Mouse (Mus musculus) 3T3-L1 (cell line): ENCODE measurements at regions not wholly inside any gene's neighbourhood (a gene's known extent, or its start where the extent isn't known, plus 50 kb on each side); places are given as distances from the start of the nearest gene placed in this dataset.

Experiments
- DNase-seq: peaks from one replicate; pipeline ENCODE4 v3.0.0-alpha.2; 2015; ENCODE audit warnings: low read depth, low spot score

DNA sequence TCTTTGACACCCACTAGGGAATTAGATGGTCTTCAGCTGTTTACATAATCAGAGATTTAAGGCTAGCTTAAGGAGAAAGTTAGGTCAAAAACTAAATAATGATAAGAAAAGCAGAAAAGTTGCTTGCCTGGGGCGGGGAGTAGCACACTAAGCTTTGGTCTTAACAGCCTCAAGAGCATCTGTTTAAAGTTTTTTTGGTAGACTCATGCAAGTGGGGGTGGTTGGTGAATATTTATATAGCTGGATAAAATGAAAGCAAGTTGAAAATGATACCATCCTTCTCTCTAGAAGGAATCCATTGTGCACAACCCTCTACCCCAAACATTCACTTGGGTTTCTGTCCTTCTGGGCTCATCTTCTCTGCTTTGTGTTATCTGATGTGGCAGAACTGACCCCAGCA, 85.3 kb upstream of the Lifr start:
- no peak for DNase-seq

DNA sequence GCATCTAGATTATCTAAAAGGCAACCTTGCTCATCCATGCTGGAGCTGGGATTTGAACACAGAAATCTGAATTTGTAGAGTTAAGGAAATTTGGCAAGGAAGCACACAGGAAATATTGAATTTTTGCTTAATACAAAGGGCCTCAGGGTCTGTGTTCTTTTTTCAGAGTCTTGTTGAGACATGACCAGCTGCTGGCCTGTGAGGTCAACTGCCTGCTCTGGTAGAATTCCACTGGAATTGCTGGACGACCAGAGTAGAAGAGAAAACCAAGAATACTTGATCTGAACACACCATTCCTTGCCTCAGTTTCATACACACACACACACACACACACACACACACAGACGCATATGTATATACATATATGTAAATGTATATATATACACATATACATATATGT, 84.1 kb upstream of the Lifr start:
- no peak for DNase-seq

DNA sequence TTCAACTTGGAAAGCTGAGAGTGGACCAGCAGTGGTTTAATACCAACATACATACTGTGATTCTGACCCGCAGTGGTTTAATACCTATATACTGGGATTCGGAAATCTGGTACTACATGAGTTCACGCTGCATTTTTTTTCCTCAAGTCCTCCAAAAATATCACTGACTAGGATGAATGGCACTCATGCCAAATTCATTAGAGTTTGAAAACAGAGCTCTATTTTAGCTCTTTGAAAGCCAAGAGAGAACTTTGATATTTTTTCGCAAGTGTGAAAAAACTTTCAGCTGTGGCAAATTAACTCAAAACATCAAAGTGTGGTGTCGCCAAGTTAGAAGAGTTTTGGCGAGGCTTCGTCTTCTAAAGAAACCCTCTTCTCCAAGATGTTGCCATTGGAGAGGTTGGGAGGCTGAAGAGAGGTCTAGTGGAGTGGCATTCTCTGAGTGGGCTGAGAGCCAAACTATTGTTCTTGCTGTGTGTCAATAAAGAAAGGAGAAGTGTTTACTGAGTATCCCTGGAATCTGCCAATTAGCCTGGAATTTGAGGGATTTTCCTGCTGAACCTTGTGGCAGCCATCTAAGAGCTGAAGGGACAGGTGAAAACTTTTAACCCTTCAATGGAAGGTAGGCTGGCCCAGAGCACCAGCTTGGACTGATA, 81.6 kb upstream of the Lifr start:
- no peak for DNase-seq

DNA sequence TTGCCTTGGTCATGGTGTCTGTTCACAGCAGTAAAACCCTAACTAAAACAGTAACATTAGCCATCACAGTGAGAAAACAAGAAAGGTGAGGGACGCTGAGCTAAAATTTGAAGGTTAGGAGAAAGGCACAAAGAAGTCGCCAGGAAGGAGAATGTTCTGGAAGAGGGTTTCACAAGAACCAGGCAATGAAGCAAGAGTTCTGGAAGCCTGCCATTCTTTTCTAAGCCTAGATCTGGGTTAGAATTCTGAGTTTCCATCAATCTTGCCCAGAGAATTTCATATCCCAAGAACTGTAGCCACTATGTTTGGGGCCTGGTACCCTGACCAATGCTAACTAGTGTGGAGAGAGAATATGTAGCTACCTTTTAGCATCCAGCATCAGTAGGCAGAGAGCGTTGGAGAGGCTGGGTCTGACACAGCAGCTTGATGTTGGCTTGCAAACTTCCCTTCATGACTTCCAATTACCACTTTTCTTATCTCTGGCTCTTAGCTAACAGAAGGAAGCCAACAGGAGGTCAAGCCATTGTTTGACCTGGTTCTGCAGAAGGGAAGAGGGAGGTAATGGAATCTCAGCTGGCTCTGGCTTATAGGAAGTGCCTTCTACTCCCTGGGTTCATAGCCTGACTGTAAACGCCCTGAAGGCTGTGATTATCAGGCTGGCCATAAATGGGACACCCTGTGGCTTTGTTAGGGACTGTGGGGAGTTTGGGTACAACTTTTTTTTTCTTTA, 79.3 kb upstream of the Lifr start:
- DNase-seq, result no peak

DNA sequence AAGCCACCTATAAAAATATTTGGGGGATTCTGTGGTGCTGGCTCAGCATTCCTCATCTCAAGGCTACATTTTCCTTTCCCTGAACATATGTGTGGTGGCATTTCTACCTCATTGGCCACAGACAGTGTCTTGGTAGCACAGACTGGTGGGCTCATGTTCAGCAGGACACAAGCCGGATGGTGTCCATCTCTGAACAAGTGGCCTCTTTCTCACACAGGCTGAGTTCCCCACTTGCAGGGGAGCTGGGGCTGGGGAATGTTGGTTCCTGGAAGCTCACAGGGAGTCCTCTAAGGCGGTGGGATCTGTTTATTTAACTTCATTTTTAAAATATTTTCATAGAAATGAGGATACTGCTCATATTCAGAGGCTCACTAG, 78.7 kb upstream of the Lifr start:
- no peak for DNase-seq

DNA sequence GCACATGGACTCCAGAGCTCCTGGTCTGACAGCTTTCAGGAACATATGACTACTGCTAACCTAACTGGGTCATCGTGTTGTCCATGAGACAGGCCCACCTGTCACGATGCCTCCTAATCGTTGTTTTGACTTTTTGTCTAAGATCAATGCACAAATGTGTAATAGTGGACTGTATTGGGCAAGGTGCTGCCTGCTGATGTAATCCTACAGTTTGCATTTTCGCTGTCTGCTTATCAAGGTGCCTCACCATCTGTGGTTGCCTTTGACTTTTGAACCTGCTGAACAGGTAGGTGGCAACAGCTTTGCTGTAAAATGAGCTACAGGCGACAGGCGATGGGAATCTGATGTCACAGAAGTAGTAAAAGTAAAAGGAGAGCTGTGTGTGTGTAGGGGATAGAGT, 78.0 kb upstream of the Lifr start:
- DNase-seq, result no peak

DNA sequence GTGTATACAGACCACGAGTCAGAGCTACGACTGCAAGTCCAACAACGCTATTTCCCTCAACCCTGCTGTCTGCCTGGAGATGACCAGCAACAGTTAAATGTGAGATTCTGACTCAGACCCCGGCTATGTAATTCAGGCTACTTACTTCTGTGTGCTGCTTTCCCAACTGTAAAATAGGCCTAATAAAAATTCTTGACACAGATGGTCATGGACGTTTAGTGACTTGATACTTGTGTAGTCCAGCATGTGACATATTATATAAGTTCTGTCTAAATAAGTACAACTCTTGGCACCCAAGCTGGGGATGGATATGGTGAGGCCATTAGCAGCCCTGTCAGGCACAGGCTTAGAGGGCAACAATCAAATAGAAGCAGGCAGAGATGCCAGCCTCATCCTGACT, 77.4 kb upstream of the Lifr start:
- peak; percentile 72 for DNase-seq

DNA sequence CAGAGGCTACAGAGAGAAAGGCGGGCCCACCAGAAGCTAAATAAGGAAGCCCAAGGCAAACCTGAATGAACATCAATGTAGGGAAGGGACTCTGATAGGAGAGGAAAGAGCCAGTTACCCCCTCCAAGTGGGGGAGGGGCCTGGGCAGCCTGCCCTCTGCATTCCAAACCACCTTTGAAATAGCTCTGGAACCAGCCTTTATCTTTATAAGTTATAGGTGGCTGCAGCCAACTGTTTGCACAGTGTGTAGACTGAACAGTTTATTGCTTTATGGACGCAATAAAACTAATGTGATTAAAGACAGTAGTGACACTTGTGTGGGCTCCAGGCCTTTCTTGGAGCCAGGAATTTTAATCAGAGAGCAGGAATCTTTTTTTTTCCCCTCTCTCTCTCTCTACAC, 75.4 kb upstream of the Lifr start:
- DNase-seq, result no peak

DNA sequence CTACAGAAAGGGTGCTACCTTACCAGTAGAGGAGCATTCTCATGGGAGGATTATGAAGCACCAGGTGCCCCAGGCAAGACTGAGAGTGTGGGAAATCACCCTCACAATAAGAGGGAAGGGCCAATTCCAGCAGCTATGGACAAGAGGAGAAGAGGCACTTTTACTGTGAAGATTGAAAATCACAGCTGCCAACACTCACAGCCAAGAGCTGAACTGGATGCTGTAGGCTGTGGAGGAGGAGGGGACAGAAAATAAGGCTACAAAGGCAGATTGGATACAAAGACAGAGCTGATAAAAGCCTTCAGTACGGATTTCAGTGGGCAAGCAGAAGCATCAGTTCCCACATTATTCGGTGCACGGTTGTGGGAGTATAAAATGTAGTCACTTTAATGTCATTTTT, 74.4 kb upstream of the Lifr start:
- no peak for DNase-seq

DNA sequence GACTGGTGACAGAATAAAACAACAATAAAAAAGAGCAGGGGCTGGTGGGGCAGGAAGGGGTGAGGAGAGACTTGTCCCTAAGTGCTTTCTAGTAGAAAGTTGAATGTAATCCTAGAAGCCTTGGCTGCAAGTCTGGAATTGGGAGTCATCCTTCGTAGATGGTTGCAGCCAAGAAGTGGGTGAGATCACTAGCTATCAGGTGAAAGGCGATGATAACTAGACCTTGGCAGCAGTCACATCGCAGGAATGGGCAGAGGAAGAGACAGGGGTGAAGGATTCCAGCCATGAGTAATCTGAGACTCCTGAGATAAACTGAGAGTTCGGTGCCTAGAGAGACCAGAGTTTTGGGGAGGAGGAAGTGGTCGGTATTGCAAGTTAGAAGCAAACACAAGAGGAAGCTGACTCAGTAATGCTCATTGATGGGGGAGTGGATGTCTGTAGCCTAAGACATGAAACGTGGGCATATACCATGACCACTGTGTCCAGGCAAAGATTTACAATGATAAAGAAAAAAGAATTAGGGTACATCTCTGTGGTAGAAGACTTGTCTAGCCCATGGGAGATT, 73.1 kb upstream of the Lifr start:
- DNase-seq, result peak; percentile 83

DNA sequence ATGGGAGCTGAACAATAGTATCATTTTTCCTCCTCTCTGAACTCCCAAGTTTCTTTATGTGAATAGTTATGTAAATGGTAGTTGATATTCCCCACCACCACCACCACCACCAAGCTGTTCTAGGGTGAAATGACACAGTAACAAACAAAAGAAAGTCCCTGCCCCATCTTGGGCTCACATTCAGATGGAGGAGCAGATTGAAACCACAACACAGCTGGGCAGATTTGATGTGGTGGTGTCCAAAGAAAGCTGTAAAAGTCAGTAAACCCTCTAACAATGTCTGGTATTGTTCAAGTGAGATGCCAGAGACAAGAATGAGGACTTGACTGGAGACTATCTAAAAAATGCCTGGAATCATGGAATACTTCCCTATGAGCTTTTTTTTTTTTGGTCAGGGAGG, 67.8 kb upstream of the Lifr start:
- peak; percentile 31 for DNase-seq

DNA sequence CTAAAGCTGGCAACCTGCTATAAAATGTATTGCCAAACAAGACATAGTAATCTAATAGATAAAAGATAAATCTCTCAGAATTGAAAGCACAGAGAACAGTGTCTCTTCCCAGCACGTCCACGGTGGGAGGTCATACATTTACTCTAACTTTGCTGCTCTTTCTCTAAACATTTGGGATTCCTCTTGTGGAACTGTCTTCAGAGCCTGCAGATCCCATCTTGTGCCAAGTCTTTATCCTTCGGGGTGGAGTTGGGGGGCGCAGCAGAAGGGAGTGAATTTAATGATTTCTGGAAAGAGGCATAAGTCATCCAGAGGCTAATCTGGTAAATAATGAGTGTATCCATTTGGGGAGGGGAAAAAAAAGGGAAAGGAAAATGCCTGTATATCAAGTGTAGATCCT, 65.2 kb upstream of the Lifr start:
- no peak for DNase-seq

DNA sequence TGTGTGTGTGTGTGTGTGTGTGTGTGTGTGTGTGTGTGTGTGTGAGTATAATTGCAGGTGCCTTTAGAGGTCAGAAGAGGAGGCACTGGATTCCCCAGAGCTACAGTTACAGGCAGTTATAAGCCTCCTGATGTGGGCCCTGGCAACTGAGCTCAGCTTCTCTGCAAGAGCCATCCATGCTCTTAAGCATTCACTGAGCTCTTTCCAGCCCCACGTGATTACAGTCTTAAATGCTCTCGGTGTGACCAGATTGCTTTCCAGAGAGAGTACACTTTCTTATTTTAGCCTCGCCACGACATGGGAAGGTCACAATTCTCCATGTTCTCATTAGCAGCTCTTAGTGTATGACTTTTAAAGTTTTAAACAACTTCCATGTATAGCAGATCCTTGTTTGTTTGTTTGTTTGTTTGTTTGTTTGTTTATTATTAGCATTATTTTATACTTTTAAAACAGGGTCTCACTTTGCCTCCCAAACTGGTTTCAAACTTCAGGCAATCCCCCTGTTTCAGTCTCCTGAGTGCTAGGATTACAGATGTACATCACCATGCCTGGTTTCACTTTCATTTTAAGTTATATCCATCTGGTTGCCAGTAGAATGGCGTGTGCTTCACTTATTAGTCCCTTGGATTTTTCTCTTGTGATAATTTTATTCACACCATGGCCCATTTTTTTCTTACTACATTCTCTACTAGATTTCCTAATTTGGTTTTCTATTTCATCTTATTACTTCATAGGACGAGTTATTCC, 58.9 kb upstream of the Lifr start:
- DNase-seq, result peak; percentile 65

DNA sequence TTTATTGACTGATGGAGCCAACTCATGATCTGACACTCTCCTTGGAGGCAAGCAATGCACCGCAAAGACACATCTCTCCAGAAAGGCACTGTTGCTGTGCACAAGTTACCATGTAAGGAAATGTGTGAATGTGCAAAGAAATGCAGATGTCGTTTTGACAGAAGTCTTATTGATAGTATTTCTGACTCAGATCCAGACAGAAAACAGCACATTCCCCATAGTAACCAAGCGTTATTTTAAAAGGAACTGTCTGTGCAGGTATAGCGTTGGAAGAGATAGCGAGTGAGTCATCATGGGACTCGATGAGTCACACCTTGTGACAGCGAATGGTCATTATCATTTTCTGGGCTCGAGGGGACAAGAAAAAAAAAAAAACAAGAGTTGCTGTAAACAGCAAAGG, 52.9 kb upstream of the Lifr start:
- no peak for DNase-seq

DNA sequence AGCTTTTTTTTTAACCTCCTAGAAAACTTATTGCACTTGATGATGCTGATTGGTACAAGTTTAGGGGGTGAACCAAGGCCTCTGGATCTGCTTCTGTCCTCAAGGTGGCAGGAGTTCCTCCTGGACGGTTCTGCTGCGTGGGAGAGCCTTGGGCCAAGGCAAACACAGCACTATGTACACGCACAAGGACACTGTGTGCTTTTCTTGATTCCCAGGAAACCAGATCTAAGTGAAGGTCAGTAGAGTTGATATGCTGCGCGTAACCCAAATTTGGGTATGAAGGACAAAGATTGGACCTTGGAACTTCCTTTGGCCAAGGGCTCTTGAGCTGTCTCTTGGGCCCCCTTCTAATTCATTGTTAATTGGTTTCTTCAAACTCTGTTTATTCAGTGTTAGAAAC, 51.3 kb upstream of the Lifr start:
- no peak for DNase-seq

DNA sequence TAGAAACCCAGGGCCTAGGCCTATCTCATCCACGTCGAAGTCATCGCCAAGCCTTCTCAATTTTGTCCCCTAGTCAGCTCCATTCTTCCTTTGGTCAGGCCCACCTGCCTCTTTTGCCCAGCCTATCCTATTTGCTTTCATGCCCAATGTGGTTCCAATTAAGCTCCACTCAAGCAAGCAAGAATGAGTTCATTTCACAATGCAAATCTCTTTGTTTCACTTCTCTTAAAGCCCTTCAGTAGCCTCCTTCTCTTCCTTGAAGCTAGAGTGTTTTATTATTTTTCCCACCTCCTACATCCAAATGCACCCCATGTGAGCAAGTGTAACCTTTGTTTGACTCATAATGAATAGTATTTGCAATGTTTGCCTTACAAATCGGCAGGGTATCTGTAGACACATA, 50.6 kb upstream of the Lifr start:
- no peak for DNase-seq
